9 mouse cellular contexts compared by ENCODE assay signal in genomic region chr1:89235296-89235695, GRCm38 (mm10).
DNase-seq lines count a peak whose midpoint lies in the region; ATAC-seq and TF ChIP-seq lines count a peak whose summit lies in the region.
"Had no signal": no experiment of that assay in that cellular context is flagged by ENCODE, and none has a peak within 500 bp of the region (broad histone marks: within the 10 kb centered on the region; RNA-seq: fewer than 3 reads in every experiment).

No protein-coding gene starts in this region.

- TF ChIP-seq CTCF in hindbrain, postnatal 0 days (IDR thresholded peaks at IDR 0.05; ENCODE audit: low read depth): peak; percentile 81

- H3K9me3 ChIP-seq in hindbrain, postnatal 0 days (ENCODE audit: low read length): no peaks in the 10 kb centered on the region

- peak; percentile 24 to 29 for DNase-seq in adrenal gland, adult 18-20 months (ENCODE audit: low spot score in 2 of 2)
- peak; percentile 89 to 90 for DNase-seq in cerebellum, postnatal 10 days
- DNase-seq in frontal cortex, postnatal 14 days (ENCODE audit: low spot score in 2 of 2): peak; percentile 56 to 63
- peak; percentile 95 for DNase-seq in hindbrain, postnatal 0 days (ENCODE audit: low spot score)
- peak; percentile 51 to 54 for DNase-seq in left cerebral cortex, adult 18-20 months (ENCODE audit: low spot score in 2 of 2)
- DNase-seq in mesoderm, embryonic 11.5 days (ENCODE audit: low read depth, low spot score): peak; percentile 82
- DNase-seq in skeletal muscle tissue, adult 2 months (ENCODE audit: low read depth, low spot score): peak; percentile 54
- DNase-seq in B cell, adult 2 months: no peak

- H3K27ac ChIP-seq in hindbrain, postnatal 0 days: no peak overlapping the region

- WGBS in hindbrain, postnatal 0 days: 26% methylated on average over 3 of the region's 3 CpGs

- no peaks in the 10 kb centered on the region for H3K4me1 ChIP-seq in hindbrain, postnatal 0 days (ENCODE audit: insufficient read depth, low read length)

- H3K36me3 ChIP-seq in hindbrain, postnatal 0 days (ENCODE audit: insufficient read depth, low read length): no peaks in the 10 kb centered on the region

- H3K4me2 ChIP-seq in hindbrain, postnatal 0 days (ENCODE audit: low read depth, low read length): no peak overlapping the region

- peak; percentile 90 for ATAC-seq in hindbrain, postnatal 0 days

- no peak overlapping the region for H3K4me3 ChIP-seq in hindbrain, postnatal 0 days (ENCODE audit: low read length)
- H3K4me3 ChIP-seq: erythroblast, embryonic 14.5 days had no signal

- no peaks in the 10 kb centered on the region for H3K27me3 ChIP-seq in hindbrain, postnatal 0 days (ENCODE audit: insufficient read depth, low read length)

- no peak overlapping the region for H3K9ac ChIP-seq in hindbrain, postnatal 0 days (replicated peaks; ENCODE audit: low read length)

Comparison
In these comparisons a context has a peak if more than half of its experiments do, and no peak if none do; other contexts are left out.
1. DNase-seq: peak in adrenal gland, adult 18-20 months (2 of 2), cerebellum, postnatal 10 days (2 of 2), frontal cortex, postnatal 14 days (2 of 2), hindbrain, postnatal 0 days (single experiment), left cerebral cortex, adult 18-20 months (2 of 2), mesoderm, embryonic 11.5 days (single experiment) and skeletal muscle tissue, adult 2 months (single experiment); none in B cell, adult 2 months (0 of 2).